Mouse (Mus musculus) megakaryocyte progenitor cell, adult 5-6 weeks (primary cell): Measurements from ENCODE around the gene Os9. TPM values are rescaled to one million over a fixed set of nuclear protein-coding genes. Genes with fewer than 3 reads are reported as not detected.

Source experiments
- ATAC-seq: replicated peaks from 2 replicates; pipeline ENCODE4 v1.8.0; 2016; ENCODE audit warnings: mild to moderate bottlenecking, moderate TSS enrichment, inconsistent platforms; ENCODE audit not compliant: poor library complexity
- total RNA-seq, 2 experiments: library from RNA; stranded (forward) in 1 of 2; stranded (reverse) in 1 of 2; fragments of 157-497, 149-512 nt in 1 of 2; fragments of 200-1000 nt in 1 of 2; gene quantifications; 2 replicates each; pipeline versions ENCODE4 v1.2.3 to v1.2.4; 2015 to 2017

Os9 gene
- total RNA-seq, 2 experiments from 2014 or later, result 40.1 to 192 TPM

GRCm38 (mm10) chr10:127049395-127050118 is 71.4 kb downstream of the Os9 start:
- ATAC-seq, result peak; percentile 35

- ATAC-seq, result peak; percentile 17
These were observed 72.1 kb downstream of the Os9 start for GRCm38 (mm10) chr10:127048608-127049394.

GRCm38 (mm10) chr10:127047954-127048353 is 73.0 kb downstream of the Os9 start, which contains the start of gene Cyp27b1:
TSS of gene Cyp27b1 (plus strand) at chr10:127048250.
- ATAC-seq, result no peak

Other genes with a start within 250 kb of the Os9 start
- 25.1 and 30.4 TPM in 2 replicates for gene Atp23, start 219.8 kb downstream of the Os9 start, total RNA-seq (2015)
- 10.3 and 11.1 TPM in 2 replicates for gene Atp23, start 219.8 kb downstream of the Os9 start, total RNA-seq (2017)
- gene Ctdsp2, start 142.4 kb downstream of the Os9 start, total RNA-seq (2015), result 40.3 and 42.1 TPM in 2 replicates
- gene Ctdsp2, start 142.4 kb downstream of the Os9 start, total RNA-seq (2017), result 16.1 and 20.9 TPM in 2 replicates
- gene Avil, start 120.4 kb downstream of the Os9 start, total RNA-seq (2015), result not detected in 2 replicates
- gene Avil, start 120.4 kb downstream of the Os9 start, total RNA-seq (2017), result 0.03 TPM in 1 of 2 replicates, not detected in the other
- gene Tsfm, start 90.3 kb downstream of the Os9 start, total RNA-seq (2015), result 46.6 and 48.6 TPM in 2 replicates
- 42.8 and 45.6 TPM in 2 replicates for gene Tsfm, start 90.3 kb downstream of the Os9 start, total RNA-seq (2017)
- gene Mettl1, start 79.7 kb downstream of the Os9 start, total RNA-seq (2015), result 36.5 and 46.6 TPM in 2 replicates
- gene Mettl1, start 79.7 kb downstream of the Os9 start, total RNA-seq (2017), result 22.7 and 30.9 TPM in 2 replicates
- 0.07 TPM in 1 of 2 replicates, not detected in the other for gene Eef1akmt3, start 79.6 kb downstream of the Os9 start, total RNA-seq (2015)
- gene Eef1akmt3, start 79.6 kb downstream of the Os9 start, total RNA-seq (2017), result not detected in 2 replicates
- 0.10 TPM in 1 of 2 replicates, not detected in the other for gene Cyp27b1, start 72.9 kb downstream of the Os9 start, total RNA-seq (2015)
- gene Cyp27b1, start 72.9 kb downstream of the Os9 start, total RNA-seq (2017), result 0.30 TPM in 1 of 2 replicates, not detected in the other
- gene March9, start 60.9 kb downstream of the Os9 start, total RNA-seq (2015), result 0.05 and 0.10 TPM in 2 replicates
- gene March9, start 60.9 kb downstream of the Os9 start, total RNA-seq (2017), result 0.08 TPM in 1 of 2 replicates, not detected in the other
- gene Cdk4, start 57.6 kb downstream of the Os9 start, total RNA-seq (2015), result 781 and 827 TPM in 2 replicates
- 536 and 567 TPM in 2 replicates for gene Cdk4, start 57.6 kb downstream of the Os9 start, total RNA-seq (2017)
- 93.8 and 97.5 TPM in 2 replicates for gene Tspan31, start 50.9 kb downstream of the Os9 start, total RNA-seq (2015)
- gene Tspan31, start 50.9 kb downstream of the Os9 start, total RNA-seq (2017), result 67.2 and 73.0 TPM in 2 replicates
- gene Agap2, start 45.8 kb downstream of the Os9 start, total RNA-seq (2015), result 5.3 and 9.7 TPM in 2 replicates
- gene Agap2, start 45.8 kb downstream of the Os9 start, total RNA-seq (2017), result 37.4 and 41.4 TPM in 2 replicates
- 212 and 219 TPM in 2 replicates for gene B4galnt1, start 44.1 kb upstream of the Os9 start, total RNA-seq (2015)
- 122 and 139 TPM in 2 replicates for gene B4galnt1, start 44.1 kb upstream of the Os9 start, total RNA-seq (2017)
- not detected in 2 replicates for gene Slc26a10, start 59.5 kb upstream of the Os9 start, total RNA-seq (2015)
- 0.84 and 0.87 TPM in 2 replicates for gene Slc26a10, start 59.5 kb upstream of the Os9 start, total RNA-seq (2017)
- gene Arhgef25, start 69.0 kb upstream of the Os9 start, total RNA-seq (2015), result 1.7 and 3.1 TPM in 2 replicates
- gene Arhgef25, start 69.0 kb upstream of the Os9 start, total RNA-seq (2017), result 3.0 and 5.3 TPM in 2 replicates
- gene Dtx3, start 74.6 kb upstream of the Os9 start, total RNA-seq (2015), result 23.8 and 28.0 TPM in 2 replicates
- 18.0 and 19.3 TPM in 2 replicates for gene Dtx3, start 74.6 kb upstream of the Os9 start, total RNA-seq (2017)
- 9.7 and 11.2 TPM in 2 replicates for gene Pip4k2c, start 90.5 kb upstream of the Os9 start, total RNA-seq (2015)
- 11.4 and 12.1 TPM in 2 replicates for gene Pip4k2c, start 90.5 kb upstream of the Os9 start, total RNA-seq (2017)
- gene Kif5a, start 142.2 kb upstream of the Os9 start, total RNA-seq (2015), result 0.05 and 0.25 TPM in 2 replicates
- 0.04 and 0.20 TPM in 2 replicates for gene Kif5a, start 142.2 kb upstream of the Os9 start, total RNA-seq (2017)
- gene Dctn2, start 145.2 kb upstream of the Os9 start, total RNA-seq (2015), result 63.6 and 66.8 TPM in 2 replicates
- 87.4 and 101 TPM in 2 replicates for gene Dctn2, start 145.2 kb upstream of the Os9 start, total RNA-seq (2017)
- gene Mbd6, start 167.9 kb upstream of the Os9 start, total RNA-seq (2015), result 41.9 and 44.0 TPM in 2 replicates
- gene Mbd6, start 167.9 kb upstream of the Os9 start, total RNA-seq (2017), result 4.1 and 6.8 TPM in 2 replicates
- gene Mars, start 190.7 kb upstream of the Os9 start, total RNA-seq (2015), result 88.3 and 93.1 TPM in 2 replicates
- 196 and 210 TPM in 2 replicates for gene Mars, start 190.7 kb upstream of the Os9 start, total RNA-seq (2017)
- gene Arhgap9, start 200.8 kb upstream of the Os9 start, total RNA-seq (2015), result 37.1 and 38.0 TPM in 2 replicates
- gene Arhgap9, start 200.8 kb upstream of the Os9 start, total RNA-seq (2017), result 37.3 and 39.5 TPM in 2 replicates
- gene Gli1, start 220.8 kb upstream of the Os9 start, total RNA-seq (2015), result not detected in 2 replicates
- gene Gli1, start 220.8 kb upstream of the Os9 start, total RNA-seq (2017), result not detected in 2 replicates
- 0.02 TPM in 1 of 2 replicates, not detected in the other for gene Inhbe, start 233.3 kb upstream of the Os9 start, total RNA-seq (2015)
- not detected in 2 replicates for gene Inhbe, start 233.3 kb upstream of the Os9 start, total RNA-seq (2017)
- gene Inhbc, start 249.3 kb upstream of the Os9 start, total RNA-seq (2015), result not detected in 2 replicates
- not detected in 2 replicates for gene Inhbc, start 249.3 kb upstream of the Os9 start, total RNA-seq (2017)